Mouse (Mus musculus): ENCODE data around the gene Sec14l1. TPM values are rescaled to one million over a fixed set of nuclear protein-coding genes. Genes with fewer than 3 reads are reported as not detected.

The Sec14l1 gene
- polyA plus RNA-seq, 1 experiment from 2014 or later: 60.3 TPM

DNA sequence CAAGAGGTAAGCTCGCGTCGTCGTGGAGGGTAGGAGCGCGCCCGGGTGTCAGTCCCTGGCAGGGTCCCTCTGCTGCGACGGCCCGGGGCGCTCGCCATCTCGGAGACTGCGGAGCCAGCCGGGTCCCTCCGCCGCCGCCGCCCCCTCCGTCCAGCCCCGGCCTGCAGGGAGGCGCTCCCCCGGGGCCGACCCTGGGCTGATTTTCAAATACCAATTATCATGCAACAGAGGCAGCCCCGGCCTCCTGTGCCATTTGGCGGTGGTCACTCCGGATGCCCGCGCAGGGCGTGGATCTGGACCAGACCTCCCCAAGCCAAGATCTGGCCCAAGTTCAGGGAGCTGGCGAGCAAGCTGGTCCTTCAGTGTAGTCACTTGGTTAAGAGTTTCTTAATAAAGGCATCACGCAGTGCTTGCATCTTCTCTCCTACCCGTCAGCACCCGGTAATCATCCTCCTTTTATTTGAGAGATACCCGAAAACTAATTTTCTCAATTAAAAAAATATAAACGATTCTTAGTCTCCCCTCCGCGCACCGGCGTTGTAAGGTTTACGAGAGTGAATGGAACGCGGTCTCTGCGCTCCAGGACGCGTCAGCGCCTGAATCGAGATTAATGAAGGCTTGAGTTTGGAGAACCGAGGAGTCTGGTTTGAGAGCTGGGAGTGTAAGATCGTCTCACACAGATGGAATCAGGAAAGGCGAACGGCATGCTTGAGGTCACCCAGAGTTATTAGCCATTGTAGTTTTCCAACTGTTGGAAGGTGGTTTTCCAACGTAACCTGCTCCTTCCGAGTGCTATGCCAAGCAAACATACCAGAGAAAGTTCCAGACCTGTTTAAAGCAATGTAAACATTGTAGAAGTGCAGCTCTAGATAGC, 615 bp downstream of the Sec14l1 start:
- Histone ChIP-seq H3K27me3 (no peaks in the 10 kb centered on the region), H3K9ac (peak overlapping the region; percentile 89), H3K4me1 (peaks cover 56% of the 10 kb centered on the region), H3K4me3 (peak overlapping the region; percentile 85), H3K36me3 (ENCODE audit: poor library complexity, severe bottlenecking) (peaks cover 7% of the 10 kb centered on the region), H3K27ac (peak overlapping the region; percentile 99), H3K9me3 (replicated peaks) (no peaks in the 10 kb centered on the region), H3K4me2 (peak overlapping the region; percentile 79)
- under 1% methylated on average over 51 of the region's 54 CpGs for WGBS
- peak; percentile 81 for ATAC-seq

- ATAC-seq: no peak
- peak overlapping the region; percentile 89 for H3K9ac ChIP-seq
- H3K4me2 ChIP-seq: peak overlapping the region; percentile 79
- peaks cover 11% of the 10 kb centered on the region for H3K36me3 ChIP-seq (ENCODE audit: poor library complexity, severe bottlenecking)
- 55% methylated on average over 18 of the region's 18 CpGs for WGBS
- H3K4me3 ChIP-seq: peak overlapping the region; percentile 85
- H3K27ac ChIP-seq: peak overlapping the region; percentile 41
- H3K27me3 ChIP-seq: no peaks in the 10 kb centered on the region
- peaks cover 66% of the 10 kb centered on the region for H3K4me1 ChIP-seq
- H3K9me3 ChIP-seq (replicated peaks): no peaks in the 10 kb centered on the region
Observed at GRCm38 (mm10) chr11:117116350-117117303, 1.7 kb downstream of the Sec14l1 start.

GRCm38 (mm10) chr11:117117321-117117720, 2.4 kb downstream of the Sec14l1 start:
- Histone ChIP-seq H3K4me1 (peaks cover 71% of the 10 kb centered on the region), H3K4me2 (peak overlapping the region; percentile 79), H3K9me3 (replicated peaks) (no peaks in the 10 kb centered on the region), H3K36me3 (ENCODE audit: poor library complexity, severe bottlenecking) (peaks cover 18% of the 10 kb centered on the region), H3K27ac (peak overlapping the region; percentile 41), H3K4me3 (peak overlapping the region; percentile 85), H3K9ac (peak overlapping the region; percentile 51), H3K27me3 (no peaks in the 10 kb centered on the region)
- 45% methylated on average over 18 of the region's 18 CpGs for WGBS
- no peak for ATAC-seq

DNA sequence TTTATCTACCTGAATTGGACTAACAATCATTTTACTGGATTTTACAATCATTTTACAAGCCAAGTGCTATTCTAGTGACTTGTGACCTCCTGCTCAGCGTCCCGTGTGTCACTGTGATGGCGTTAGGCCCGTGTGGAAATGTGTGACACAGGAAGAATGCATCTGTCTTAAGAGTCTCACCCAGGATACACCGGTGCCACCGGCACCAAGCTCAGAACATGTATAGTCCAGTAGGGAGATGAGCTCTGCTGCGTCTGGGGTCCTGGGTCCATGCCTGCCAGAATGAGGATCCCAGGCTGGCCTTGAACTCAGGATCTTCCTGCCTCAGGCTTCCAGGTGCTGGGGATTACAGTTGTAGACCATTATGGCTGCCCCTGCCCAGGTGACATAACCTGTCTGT, 2.8 kb downstream of the Sec14l1 start:
- no peak for ATAC-seq
- Histone ChIP-seq H3K9me3 (replicated peaks) (no peaks in the 10 kb centered on the region), H3K36me3 (ENCODE audit: poor library complexity, severe bottlenecking) (peaks cover 20% of the 10 kb centered on the region), H3K9ac (peak overlapping the region; percentile 51), H3K4me3 (no peak overlapping the region), H3K4me1 (peaks cover 76% of the 10 kb centered on the region), H3K27ac (peak overlapping the region; percentile 41; the same call in 1 of the 2 replicates), H3K27me3 (no peaks in the 10 kb centered on the region), H3K4me2 (peak overlapping the region; percentile 79; the same call in 1 of the 2 replicates)
- WGBS: 92% methylated on average over 7 of the region's 7 CpGs

- Histone ChIP-seq H3K36me3 (ENCODE audit: poor library complexity, severe bottlenecking) (peaks cover 20% of the 10 kb centered on the region), H3K9ac (peak overlapping the region; percentile 51), H3K4me1 (peaks cover 81% of the 10 kb centered on the region), H3K27me3 (no peaks in the 10 kb centered on the region), H3K4me3 (no peak overlapping the region), H3K9me3 (replicated peaks) (no peaks in the 10 kb centered on the region), H3K27ac (peak overlapping the region; percentile 44; the same call in 1 of the 2 replicates), H3K4me2 (peak overlapping the region; percentile 18)
- WGBS: 71% methylated on average over 4 of the region's 4 CpGs
- ATAC-seq: no peak
Observed at GRCm38 (mm10) chr11:117118248-117118647, 3.3 kb downstream of the Sec14l1 start.

- Histone ChIP-seq H3K4me3 (no peak overlapping the region), H3K4me2 (peak overlapping the region; percentile 18; the same call in 1 of the 2 replicates), H3K27ac (peak overlapping the region; percentile 44), H3K4me1 (peaks cover 86% of the 10 kb centered on the region), H3K27me3 (no peaks in the 10 kb centered on the region), H3K9ac (peak overlapping the region; percentile 51; the same call in 1 of the 2 replicates), H3K9me3 (replicated peaks) (no peaks in the 10 kb centered on the region), H3K36me3 (ENCODE audit: poor library complexity, severe bottlenecking) (peaks cover 20% of the 10 kb centered on the region)
- WGBS: 45% methylated on average over 11 of the region's 11 CpGs
- no peak for ATAC-seq
Observed at GRCm38 (mm10) chr11:117118721-117119321, 3.9 kb downstream of the Sec14l1 start.

- Histone ChIP-seq H3K4me1 (peaks cover 85% of the 10 kb centered on the region), H3K4me2 (no peak overlapping the region)
Observed at GRCm38 (mm10) chr11:117119723-117120122, 4.8 kb downstream of the Sec14l1 start.

DNA sequence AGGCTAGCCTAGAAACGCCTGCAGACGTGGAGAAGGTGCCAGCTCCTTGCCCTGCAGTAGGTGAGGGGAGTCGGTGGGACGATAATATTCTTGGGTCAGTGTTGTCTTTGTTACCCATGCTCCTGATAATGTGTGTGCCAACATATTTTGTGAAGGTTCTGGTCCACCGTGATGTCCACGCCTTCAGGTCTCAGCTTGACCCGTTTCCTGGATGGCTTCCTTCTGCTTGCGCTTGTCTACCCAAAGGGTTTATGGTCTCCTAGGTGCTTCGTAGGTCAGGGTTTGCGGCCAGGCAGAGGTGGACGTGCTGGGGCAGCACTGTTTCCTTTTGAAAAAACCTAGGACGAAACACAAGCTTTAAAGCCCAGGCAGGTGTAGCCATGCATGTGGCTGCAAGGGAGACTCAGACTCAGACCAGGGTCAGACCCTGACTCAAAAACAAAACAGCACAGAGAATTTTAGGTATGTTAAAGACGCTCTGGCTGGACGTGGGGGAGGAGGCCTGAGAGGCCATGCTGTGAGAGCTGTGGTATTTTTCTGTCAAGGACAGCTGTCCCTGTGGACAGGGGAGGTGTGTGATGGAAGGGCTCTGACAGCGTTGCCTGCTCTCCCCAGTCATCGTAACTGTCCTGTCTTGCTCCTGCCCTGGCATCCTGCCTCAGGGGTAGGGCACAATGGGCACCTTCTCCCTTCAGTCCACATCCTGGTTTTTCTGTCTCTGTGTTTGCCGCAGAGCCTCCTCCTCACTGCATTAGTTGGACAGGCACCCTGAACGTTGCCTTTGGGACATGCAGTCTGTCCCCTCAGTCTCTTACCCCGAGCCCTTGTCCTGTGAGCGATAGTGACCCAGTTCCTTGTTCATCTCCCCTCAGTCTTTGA, 5.6 kb downstream of the Sec14l1 start:
- ATAC-seq: no peak
- WGBS: 65% methylated on average over 20 of the region's 20 CpGs
- Histone ChIP-seq H3K4me2 (peak overlapping the region; percentile 2; the same call in 1 of the 2 replicates), H3K36me3 (ENCODE audit: poor library complexity, severe bottlenecking) (peaks cover 20% of the 10 kb centered on the region), H3K9me3 (replicated peaks) (no peaks in the 10 kb centered on the region), H3K9ac (peak overlapping the region; percentile 54), H3K4me3 (no peak overlapping the region), H3K4me1 (peaks cover 85% of the 10 kb centered on the region), H3K27ac (peak overlapping the region; percentile 6; the same call in 1 of the 2 replicates), H3K27me3 (no peaks in the 10 kb centered on the region)

More at GRCm38 (mm10) chr11:117119723-117120122, 4.8 kb downstream of the Sec14l1 start:
- no peak for ATAC-seq
- 60% methylated on average over 4 of the region's 5 CpGs for WGBS
- H3K9ac ChIP-seq: no peak overlapping the region
- no peak overlapping the region for H3K27ac ChIP-seq
- H3K9me3 ChIP-seq (replicated peaks): no peaks in the 10 kb centered on the region
- H3K4me3 ChIP-seq: no peak overlapping the region
- H3K36me3 ChIP-seq (ENCODE audit: poor library complexity, severe bottlenecking): peaks cover 20% of the 10 kb centered on the region
- no peaks in the 10 kb centered on the region for H3K27me3 ChIP-seq

DNA sequence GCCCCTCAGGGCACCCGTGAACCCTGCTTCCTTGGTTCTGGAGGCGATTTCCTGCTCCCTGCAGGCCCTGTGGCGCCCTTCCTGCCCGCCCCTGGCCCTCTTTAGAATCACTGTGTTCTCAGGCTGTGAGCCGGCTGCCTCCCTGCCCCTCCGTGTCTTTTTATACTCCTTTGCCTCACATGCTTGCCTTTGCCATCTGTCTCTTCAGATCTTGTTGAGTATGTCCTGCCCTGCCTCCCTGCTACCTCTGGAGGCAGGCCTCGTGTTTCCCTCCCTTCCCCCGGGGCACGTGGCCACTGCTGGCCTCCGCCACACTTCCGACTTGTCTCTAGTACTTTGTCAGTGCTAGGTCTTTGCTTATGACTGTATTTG, 6.2 kb downstream of the Sec14l1 start:
- Histone ChIP-seq H3K36me3 (ENCODE audit: poor library complexity, severe bottlenecking) (peaks cover 20% of the 10 kb centered on the region), H3K9ac (peak overlapping the region; percentile 54), H3K4me3 (no peak overlapping the region), H3K27me3 (no peaks in the 10 kb centered on the region), H3K27ac (peak overlapping the region; percentile 6; the same call in 1 of the 2 replicates), H3K4me1 (peaks cover 81% of the 10 kb centered on the region), H3K4me2 (peak overlapping the region; percentile 4), H3K9me3 (replicated peaks) (no peaks in the 10 kb centered on the region)
- ATAC-seq: no peak
- WGBS: 52% methylated on average over 11 of the region's 11 CpGs

DNA sequence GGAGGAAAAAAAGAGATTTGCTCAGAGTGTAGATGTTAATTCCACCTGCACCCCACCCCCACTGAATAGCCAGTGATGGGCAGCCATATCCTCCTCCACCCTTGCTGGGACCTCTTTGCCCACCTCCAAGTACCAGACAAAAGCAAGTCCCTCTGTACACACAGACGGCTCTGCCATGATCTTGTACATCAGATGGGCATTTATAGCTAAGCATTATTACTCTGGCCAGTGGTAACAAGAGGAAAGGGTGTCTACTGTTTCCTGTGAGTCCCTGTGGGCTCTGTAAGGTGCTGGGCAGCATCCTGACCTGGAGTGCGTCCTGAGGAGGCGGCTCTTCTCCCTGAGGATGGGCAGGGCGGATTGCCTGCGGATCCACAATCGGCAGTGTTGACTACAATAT, 7.0 kb downstream of the Sec14l1 start:
- H3K36me3 ChIP-seq (ENCODE audit: poor library complexity, severe bottlenecking): peaks cover 20% of the 10 kb centered on the region
- ATAC-seq: no peak
- 0 out of 2 replicates have a peak overlapping the region, but pooled peaks have one; percentile 8 for H3K27ac ChIP-seq
- no peaks in the 10 kb centered on the region for H3K27me3 ChIP-seq
- H3K9ac ChIP-seq: peak overlapping the region; percentile 43; the same call in 1 of the 2 replicates
- H3K4me3 ChIP-seq: no peak overlapping the region
- H3K4me1 ChIP-seq: peaks cover 75% of the 10 kb centered on the region
- WGBS: 91% methylated on average over 6 of the region's 6 CpGs
- no peaks in the 10 kb centered on the region for H3K9me3 ChIP-seq (replicated peaks)
- H3K4me2 ChIP-seq: 0 out of 2 replicates have a peak overlapping the region, but pooled peaks have one; percentile 4

Data from forebrain, embryonic 13.5 days (tissue).